Mouse (Mus musculus): ENCODE results near the gene Wscd2.

GRCm38 (mm10) chr5:113542885-113543476, 52.8 kb downstream of the Wscd2 start:
- TF ChIP-seq JUND (IDR thresholded peaks at IDR 0.05; ENCODE audit: low read depth, low read length) = no peak
- no peak for TF ChIP-seq MAFK (IDR thresholded peaks at IDR 0.05; ENCODE audit: borderline replicate concordance, low read depth, low read length)
- no peak for TF ChIP-seq CHD1 (IDR thresholded peaks at IDR 0.05; ENCODE audit: low read depth, low read length)
- TF ChIP-seq TCF12 (IDR thresholded peaks at IDR 0.05; ENCODE audit: low read depth, low read length) = no peak
- TF ChIP-seq KAT2A (conservative IDR thresholded peaks at IDR 0.05; ENCODE audit: low read depth, low read length) = no peak
- TF ChIP-seq TAL1 (IDR thresholded peaks at IDR 0.05; ENCODE audit: low read length) = no peak
- no peak for TF ChIP-seq CTCF (IDR thresholded peaks at IDR 0.05 in 2 of 3, conservative IDR thresholded peaks at IDR 0.05 in 1 of 3; ENCODE audit: control insufficient read depth in 1 of 3, insufficient read depth in 1 of 3, low read depth in 2 of 3, low read length in 3 of 3, poor library complexity in 1 of 3, severe bottlenecking in 1 of 3)
- TF ChIP-seq ETS1 (IDR thresholded peaks at IDR 0.05; ENCODE audit: low read depth, low read length) = no peak
